Mouse (Mus musculus): ENCODE data around the gene Slc35f2. TPM values are rescaled to one million over a fixed set of nuclear protein-coding genes. Genes with fewer than 3 reads are reported as not detected.
A peak's percentile ranks its signal among the peaks of the same experiment; 100 is the strongest.

Slc35f2 gene
- total RNA-seq, 2 experiments from 2014 or later = 2.8 to 3.1 TPM

- H3K27ac ChIP-seq = peak overlapping the region; percentile 56
Measured at GRCm38 (mm10) chr9:53786561-53787407, 15.4 kb downstream of the Slc35f2 start.

GRCm38 (mm10) chr9:53793830-53794330 lies 22.5 kb downstream of the Slc35f2 start:
- TF ChIP-seq CTCF (IDR thresholded peaks at IDR 0.05) = no peak
- no peak for DNase-seq (ENCODE audit: extremely low spot score in 1 of 2, low spot score in 2 of 2)
- intact Hi-C loops (cut with DNase I) = no loop called here
- H3K4me3 ChIP-seq = no peak overlapping the region
- H3K27ac ChIP-seq = peak overlapping the region; percentile 54; the same call in 1 of the 2 replicates

More at GRCm38 (mm10) chr9:53786561-53787407, 15.4 kb downstream of the Slc35f2 start:
- H3K4me3 ChIP-seq = no peak overlapping the region
- intact Hi-C loops (cut with DNase I) = no loop called here
- no peak for DNase-seq (ENCODE audit: extremely low spot score in 1 of 2, low spot score in 2 of 2)
- TF ChIP-seq CTCF (IDR thresholded peaks at IDR 0.05) = no peak; the same call in 1 of the 2 replicates

GRCm38 (mm10) chr9:53794490-53794889 lies 23.2 kb downstream of the Slc35f2 start:
- no peak for TF ChIP-seq CTCF (IDR thresholded peaks at IDR 0.05)
- intact Hi-C loops (cut with DNase I) = no loop called here
- H3K27ac ChIP-seq = peak overlapping the region; percentile 66; the same call in 1 of the 2 replicates
- DNase-seq (ENCODE audit: extremely low spot score in 1 of 2, low spot score in 2 of 2) = no peak
- no peak overlapping the region for H3K4me3 ChIP-seq

- no peak for DNase-seq (ENCODE audit: extremely low spot score in 1 of 2, low spot score in 2 of 2)
- no peak for TF ChIP-seq CTCF (IDR thresholded peaks at IDR 0.05)
- intact Hi-C loops (cut with DNase I) = no loop called here
- Histone ChIP-seq H3K27ac (peak overlapping the region; percentile 66), H3K4me3 (no peak overlapping the region)
Measured at GRCm38 (mm10) chr9:53795351-53795750, 24.0 kb downstream of the Slc35f2 start.

GRCm38 (mm10) chr9:53796386-53796785 lies 25.0 kb downstream of the Slc35f2 start:
- intact Hi-C loops (cut with DNase I) = no loop called here
- H3K27ac ChIP-seq = no peak overlapping the region
- H3K4me3 ChIP-seq = no peak overlapping the region
- TF ChIP-seq CTCF (IDR thresholded peaks at IDR 0.05) = no peak
- DNase-seq (ENCODE audit: extremely low spot score in 1 of 2, low spot score in 2 of 2) = no peak

GRCm38 (mm10) chr9:53797141-53797540 lies 25.8 kb downstream of the Slc35f2 start:
- Histone ChIP-seq H3K27ac (no peak overlapping the region), H3K4me3 (no peak overlapping the region)
- DNase-seq (ENCODE audit: extremely low spot score in 1 of 2, low spot score in 2 of 2) = no peak
- intact Hi-C loops (cut with DNase I) = no loop called here
- TF ChIP-seq CTCF (IDR thresholded peaks at IDR 0.05) = no peak

GRCm38 (mm10) chr9:53802921-53803320 lies 31.6 kb downstream of the Slc35f2 start:
- intact Hi-C loops (cut with DNase I) = no loop called here
- no peak for TF ChIP-seq CTCF (IDR thresholded peaks at IDR 0.05)
- no peak for DNase-seq (ENCODE audit: extremely low spot score in 1 of 2, low spot score in 2 of 2)
- Histone ChIP-seq H3K4me3 (no peak overlapping the region), H3K27ac (no peak overlapping the region)

GRCm38 (mm10) chr9:53806496-53807086 lies 35.3 kb downstream of the Slc35f2 start:
- TF ChIP-seq CTCF (IDR thresholded peaks at IDR 0.05) = no peak
- Histone ChIP-seq H3K27ac (no peak overlapping the region), H3K4me3 (no peak overlapping the region)
- DNase-seq (ENCODE audit: extremely low spot score in 1 of 2, low spot score in 2 of 2) = no peak
- intact Hi-C loops (cut with DNase I) = no loop called here

- intact Hi-C loops (cut with DNase I) = no loop called here
- Histone ChIP-seq H3K4me3 (no peak overlapping the region), H3K27ac (no peak overlapping the region)
- TF ChIP-seq CTCF (IDR thresholded peaks at IDR 0.05) = no peak
- no peak for DNase-seq (ENCODE audit: extremely low spot score in 1 of 2, low spot score in 2 of 2)
Measured at GRCm38 (mm10) chr9:53813418-53813817, 42.1 kb downstream of the Slc35f2 start.

- intact Hi-C loops (cut with DNase I) = no loop called here
Measured at GRCm38 (mm10) chr9:53818760-53819159, 47.4 kb downstream of the Slc35f2 start.

GRCm38 (mm10) chr9:53825318-53825717 lies 54.0 kb downstream of the Slc35f2 start:
- no peak overlapping the region for H3K4me3 ChIP-seq
- intact Hi-C loops (cut with DNase I) = loop anchor here (5.0 to 10.0 kb wide), 2 partner anchors 47 to 289 kb away; no protein-coding TSS in a partner anchor
- no peak for DNase-seq (ENCODE audit: extremely low spot score in 1 of 2, low spot score in 2 of 2)
- TF ChIP-seq CTCF (IDR thresholded peaks at IDR 0.05) = peak; percentile 72
- H3K27ac ChIP-seq = no peak overlapping the region

More at GRCm38 (mm10) chr9:53818760-53819159, 47.4 kb downstream of the Slc35f2 start:
- Histone ChIP-seq H3K4me3 (no peak overlapping the region), H3K27ac (no peak overlapping the region)
- TF ChIP-seq CTCF (IDR thresholded peaks at IDR 0.05) = peak; percentile 89
- peak; percentile 29 to 62 for DNase-seq (ENCODE audit: extremely low spot score in 1 of 2, low spot score in 2 of 2)

All from left cerebral cortex, adult 2 months (tissue).